Mouse (Mus musculus): ENCODE results near the gene Eml5.

DNA sequence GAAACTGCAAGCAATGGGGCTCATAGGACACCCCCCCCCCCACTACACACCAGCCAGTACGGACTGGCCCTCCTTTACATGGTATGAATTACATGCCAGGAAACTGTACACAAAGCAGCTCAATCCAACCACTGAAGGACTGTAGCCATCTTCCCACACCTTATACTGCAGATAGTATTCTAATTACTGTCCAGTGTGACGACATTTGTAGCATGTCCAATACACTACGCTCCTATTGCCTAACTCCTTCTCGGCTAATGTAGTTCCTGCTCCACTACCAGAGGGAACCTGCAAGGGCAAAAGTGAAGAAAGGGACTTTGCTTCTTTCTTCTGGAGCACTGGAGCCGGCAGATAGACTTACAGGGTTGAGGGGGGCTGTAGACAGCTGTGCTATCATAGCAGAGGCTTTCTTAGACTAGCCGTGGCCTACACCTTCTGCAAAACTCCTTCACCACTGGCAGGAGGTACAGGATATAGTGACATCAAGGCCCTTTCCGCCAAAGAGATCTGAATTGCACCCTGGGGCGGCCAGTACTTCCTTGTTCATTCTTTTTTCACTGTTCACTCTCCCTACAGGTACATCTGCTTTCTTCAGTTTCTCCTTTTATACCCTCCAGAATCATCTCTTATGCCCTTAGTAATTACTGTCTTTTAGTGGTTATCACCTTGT is 68.2 kb downstream of the Eml5 start:
- no peak for TF ChIP-seq CTCF (IDR thresholded peaks at IDR 0.05; ENCODE audit: low read depth, low read length)
- TF ChIP-seq POLR2AphosphoS5 (IDR thresholded peaks at IDR 0.05; ENCODE audit: insufficient replicate concordance, low read depth, low read length): no peak

All from G1E (cell line).